Mouse (Mus musculus) layer of hippocampus, adult 8-10 months (tissue): Measurements from ENCODE around the gene Yjefn3. TPM values are rescaled to one million over a fixed set of nuclear protein-coding genes. Genes with fewer than 3 reads are reported as not detected.

Source experiments
- DNase-seq, 2 experiments: peaks; one replicate each; pipeline ENCODE4 v3.0.0; 2022; ENCODE audit warnings: low spot score in 2 of 2
- total RNA-seq, 4 experiments: library from RNA; stranded (reverse); gene quantifications; 2 replicates each; pipeline ENCODE4 v1.2.4; 2022

Gene Yjefn3
- total RNA-seq, 4 experiments from 2014 or later = 19.1 to 43.7 (median 32.3) TPM

DNA sequence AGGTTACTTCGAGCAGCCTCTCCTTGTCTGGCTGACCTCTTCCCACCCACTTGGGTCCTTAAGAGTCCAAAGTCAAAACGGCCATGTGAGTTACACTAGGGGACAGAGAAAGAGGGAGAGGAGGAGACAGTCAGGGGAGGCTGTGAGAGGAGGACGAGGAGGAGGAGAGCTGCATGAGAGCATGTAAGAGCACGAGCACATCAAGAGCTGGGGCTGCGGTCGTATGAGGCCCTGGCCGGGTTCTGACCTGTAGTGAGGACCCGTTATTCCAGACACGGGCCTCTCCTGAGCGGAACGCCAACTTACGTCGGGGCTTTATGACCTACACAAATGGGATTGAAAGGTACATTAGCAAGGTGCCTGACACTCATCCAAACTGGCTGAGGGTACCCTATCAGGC, 9.4 kb upstream of the Yjefn3 start:
- DNase-seq = no peak

DNA sequence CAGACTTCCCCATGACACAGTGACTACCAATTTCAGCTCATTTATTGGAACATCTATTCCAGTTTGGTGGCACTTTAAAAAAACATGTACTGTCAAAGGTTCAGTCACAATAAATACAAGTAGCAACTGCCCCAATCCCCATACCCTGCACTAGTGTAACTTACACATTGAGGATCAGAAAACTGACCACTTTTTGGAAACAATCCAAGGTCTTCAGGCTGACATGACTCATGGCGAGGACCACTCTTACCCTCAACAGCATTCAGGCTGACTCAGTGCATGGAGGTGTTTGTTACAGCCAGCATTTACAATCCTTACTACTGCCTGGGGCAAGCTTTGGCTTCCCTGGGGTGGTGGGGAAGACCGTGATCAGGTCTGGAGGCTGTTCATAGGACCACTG, 4.6 kb upstream of the Yjefn3 start:
- no peak for DNase-seq

DNA sequence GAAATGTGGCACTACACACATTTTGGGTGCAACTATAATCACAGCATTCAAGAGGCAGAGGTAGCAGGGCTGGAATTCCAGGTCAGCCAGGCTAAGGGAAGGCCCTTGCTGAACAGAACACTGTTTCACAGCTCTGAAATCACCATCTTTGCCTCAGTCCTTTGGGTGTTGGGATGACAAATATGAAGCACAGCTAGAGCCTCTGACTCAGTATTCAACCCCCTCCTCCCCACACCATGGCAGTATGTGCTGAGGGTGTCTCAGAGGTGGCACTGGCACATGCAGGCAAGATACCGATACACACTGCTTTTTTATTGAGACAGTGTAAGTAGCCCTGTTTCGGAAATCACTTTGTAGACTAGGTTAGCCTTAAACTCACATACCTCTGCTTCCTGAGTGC, 3.7 kb upstream of the Yjefn3 start:
- no peak for DNase-seq

DNA sequence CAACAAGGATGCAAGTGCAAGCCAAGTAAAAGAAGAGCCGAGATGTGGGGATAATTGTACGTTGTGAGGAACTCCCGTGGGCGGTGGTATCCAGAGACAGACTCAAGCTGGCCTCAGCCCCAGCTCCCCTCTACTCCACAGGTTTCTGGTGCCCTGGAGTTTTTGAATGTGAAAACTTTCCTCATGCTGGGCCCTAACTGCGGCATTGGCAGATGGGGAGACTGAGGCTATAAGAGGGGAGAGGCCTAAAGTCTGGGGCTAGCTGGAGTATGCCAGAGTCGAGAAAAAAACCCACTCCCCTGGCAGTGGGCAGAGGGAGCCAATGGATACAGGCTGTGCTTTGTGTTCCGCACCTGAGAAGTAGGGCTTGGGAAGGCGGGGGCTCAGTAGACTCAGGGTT, 1.6 kb upstream of the Yjefn3 start:
- DNase-seq = no peak

DNA sequence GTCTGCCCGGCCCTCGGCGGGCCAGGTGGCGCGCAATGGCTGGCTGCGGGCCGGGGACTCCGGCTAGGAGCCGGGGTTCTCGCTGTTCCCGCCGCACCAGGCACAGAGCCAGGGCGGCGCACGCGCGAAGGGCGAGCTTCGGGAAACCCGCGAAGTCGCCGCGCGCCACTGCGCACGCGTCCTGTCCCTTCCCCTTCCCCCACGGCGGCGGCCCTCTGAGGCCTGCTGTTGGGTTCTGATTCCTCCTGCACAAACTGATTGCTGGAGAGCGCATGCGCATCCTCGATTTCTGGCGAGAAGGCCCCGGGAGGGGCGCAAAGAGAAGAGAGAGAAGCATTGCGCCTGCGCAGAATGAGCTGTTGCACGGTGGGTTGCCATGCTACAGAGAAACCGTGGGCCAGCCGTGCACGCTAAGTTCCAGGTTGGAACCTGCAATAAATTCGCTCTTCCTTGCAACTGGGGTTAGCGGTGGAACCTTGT, 591 bp upstream of the Yjefn3 start:
- DNase-seq = peak; percentile 99 to 100

DNA sequence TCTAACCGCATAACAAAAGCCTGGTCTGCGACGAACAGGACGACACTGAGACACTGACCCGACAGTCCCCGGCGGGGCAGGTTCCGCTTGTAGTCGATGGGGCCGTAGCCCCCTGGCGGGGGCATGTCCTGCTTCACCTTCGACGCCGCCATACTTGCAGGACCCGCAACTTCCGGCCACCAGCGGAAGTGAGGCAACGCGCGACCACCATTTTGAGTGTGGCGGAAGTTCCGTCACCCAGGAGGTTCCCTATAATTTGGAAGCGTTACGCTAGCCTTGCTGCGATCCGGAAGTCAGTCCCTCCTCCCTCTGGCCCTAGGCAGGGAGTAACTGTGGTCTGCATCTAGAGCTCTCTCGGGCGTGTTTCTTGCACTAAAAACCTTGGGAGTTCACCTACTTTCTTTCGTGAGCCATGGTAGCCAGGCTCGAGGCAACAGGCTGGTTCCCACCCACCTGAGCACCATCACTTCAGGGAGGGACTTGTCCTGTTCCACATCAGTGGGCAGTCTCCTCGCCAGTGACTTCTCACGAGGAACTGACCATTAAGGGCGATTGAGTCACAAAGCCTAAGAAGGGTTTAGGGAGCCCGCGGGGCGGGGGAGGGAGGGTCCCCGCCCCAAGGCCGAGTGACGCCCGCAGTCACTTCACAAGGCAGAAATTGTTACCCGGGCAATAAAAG, 889 bp downstream of the Yjefn3 start:
- peak; percentile 94 to 98 for DNase-seq

DNA sequence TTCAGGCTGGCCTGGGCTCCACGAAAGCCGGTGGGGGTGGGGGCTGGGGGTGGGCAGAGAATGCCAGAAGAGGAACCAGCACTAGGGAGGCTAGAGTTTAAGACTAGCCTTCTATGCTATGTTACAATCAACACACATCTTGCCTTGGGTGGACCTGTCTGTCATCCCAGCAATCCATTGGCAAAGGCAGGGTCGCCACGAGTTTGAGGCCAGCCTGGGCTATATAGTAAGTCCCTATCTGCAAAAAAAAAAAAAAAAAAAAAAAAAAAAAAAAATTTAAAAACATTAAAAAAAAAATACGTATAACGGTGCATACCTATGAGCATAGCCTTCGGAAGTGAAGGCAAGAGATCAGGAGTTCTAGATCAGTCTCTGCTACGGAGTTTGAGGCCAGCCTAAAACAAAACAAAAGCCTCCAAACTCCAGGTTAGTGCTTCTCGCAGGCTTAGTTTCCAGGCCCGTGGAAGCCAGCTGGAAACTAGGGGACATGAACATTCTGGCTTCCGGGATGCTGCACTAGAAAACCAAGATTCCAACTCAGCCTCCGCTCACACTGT, 1.5 kb downstream of the Yjefn3 start:
- DNase-seq = no peak

DNA sequence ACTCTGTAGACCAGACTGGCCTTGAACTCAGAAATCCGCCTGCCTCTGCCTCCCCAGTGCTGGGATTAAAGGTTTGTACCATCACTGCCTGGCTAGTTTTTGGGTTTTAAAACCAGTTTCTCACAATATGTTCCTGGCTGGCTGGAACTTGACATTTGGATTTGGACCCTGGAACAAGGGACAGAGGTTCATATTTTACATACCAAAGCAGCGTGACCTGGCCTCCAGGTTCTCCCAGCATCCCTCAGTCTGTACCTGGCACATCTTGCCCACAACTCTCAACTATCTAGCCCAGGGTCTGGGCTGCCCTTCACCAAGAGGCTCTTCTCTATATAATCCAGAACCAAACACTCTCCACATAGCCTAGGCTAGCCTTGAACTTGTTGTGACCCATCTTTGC, 2.6 kb downstream of the Yjefn3 start:
- DNase-seq = no peak

DNA sequence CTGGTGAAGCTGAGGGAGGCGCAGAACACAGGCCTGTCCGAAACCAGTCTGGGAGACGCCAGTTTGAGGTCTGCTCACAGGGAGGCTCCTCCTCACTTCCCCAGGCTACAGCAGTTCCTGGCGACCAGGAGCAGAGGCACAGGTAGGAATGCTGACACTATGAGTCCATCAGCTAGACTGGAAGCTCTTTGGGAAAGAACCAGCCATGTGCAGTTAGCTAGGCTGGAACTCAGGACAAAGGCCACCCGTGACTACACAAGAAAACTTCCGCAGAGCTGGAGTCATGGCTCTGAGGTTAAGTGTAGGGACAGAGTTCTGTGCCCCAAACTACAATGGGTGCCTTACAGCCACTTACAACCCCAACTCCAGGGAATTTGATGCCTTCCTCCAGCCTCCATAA, 4.7 kb downstream of the Yjefn3 start:
- DNase-seq = no peak

DNA sequence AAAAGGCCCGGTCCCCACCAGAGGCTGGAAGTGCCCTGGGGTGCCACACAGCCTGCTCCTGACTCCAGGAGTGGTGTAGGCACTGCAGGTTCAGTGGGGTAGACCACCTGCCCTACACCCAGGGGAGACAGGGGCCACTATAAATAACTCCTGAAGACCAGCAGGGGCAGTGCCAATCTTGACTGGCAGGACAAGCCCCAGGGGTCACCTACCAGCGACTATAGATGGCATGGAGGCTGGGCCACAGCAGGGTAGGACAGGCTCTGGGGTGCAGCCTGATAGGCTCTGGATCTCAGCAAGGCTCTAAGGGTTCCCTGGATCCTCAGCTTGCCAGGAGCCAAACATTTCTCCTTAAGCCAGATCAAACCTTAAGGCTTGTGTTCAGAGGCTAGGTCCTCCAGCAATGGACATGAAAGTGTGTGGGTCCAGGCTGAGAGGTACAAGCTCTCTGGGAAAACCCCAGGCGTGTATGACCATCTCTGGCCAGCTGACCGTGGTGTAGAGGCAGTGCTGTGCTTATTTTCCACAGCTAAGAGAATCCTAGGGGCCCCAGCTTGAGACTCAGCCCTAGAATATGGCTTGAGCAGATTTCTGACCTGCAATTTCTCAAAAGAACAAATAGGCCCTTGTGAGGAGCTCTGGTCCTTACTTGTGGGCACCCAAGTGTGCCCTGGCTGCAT, 6.6 kb downstream of the Yjefn3 start:
- no peak for DNase-seq

DNA sequence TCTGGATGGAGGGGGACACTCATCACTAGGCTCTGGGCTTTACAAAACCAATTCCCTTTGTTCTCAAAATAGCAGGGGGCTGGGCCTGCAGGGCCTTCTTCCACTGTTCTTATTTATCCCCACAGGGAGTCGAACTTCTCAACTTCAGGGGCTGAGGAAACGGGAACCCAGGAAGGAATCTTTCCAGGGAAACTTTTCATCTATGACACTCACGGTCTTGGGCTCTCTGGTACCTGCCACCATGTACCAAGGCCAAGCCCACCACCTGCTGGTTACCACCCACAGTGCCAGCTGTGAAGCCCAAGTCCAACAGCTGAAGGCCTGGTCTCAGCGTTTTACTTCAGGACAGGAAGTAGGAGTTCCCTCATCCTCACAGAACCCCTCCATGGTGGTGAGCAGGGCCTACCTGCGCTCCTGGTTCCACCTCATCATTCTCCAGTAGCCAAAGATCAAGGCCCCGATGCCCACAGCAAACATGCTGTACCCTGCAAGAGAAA, 7.6 kb downstream of the Yjefn3 start:
- no peak for DNase-seq

DNA sequence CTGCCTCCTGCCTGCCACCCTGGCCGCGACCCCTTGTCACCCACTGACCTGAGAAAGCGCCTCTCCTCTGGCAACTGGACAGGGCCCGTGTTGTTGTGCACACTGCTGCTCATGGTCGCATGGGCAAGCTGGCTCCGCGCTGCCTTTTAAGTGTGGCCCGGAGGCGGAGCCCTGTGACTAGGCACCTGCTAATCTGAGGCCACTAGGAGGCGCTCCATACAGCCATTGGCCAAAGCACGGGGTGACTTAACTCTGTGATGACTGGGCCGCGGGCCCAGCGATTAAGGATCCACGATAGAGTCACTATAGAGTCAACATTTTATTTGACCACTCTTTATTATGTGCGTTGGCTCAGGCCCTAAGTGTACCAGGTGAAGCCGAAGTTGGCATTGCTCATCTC, 8.6 kb downstream of the Yjefn3 start:
- DNase-seq = peak in 1 of 2 experiments; percentile 62

DNA sequence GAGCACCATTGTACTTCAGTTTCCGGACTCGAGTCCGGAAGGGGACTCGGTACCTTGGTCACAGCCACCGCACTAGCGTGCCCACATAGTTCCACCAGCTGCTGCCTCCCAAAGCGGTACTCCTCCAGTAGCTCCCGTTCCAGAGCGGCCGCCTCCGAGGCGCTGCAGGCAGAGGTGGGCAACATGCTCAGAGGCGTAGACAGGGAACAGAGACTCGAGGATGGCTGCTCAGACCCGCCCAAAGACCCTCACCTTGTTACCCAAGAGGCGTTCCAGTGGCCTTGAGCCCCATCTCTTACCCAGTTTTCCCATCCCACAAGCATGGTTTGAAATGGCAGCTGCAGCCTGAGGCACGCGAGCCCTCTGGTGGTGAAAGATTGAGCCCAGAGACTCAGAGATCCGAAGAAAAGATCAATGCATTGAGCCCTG, 11.7 kb downstream of the Yjefn3 start:
- peak; percentile 45 to 70 for DNase-seq

DNA sequence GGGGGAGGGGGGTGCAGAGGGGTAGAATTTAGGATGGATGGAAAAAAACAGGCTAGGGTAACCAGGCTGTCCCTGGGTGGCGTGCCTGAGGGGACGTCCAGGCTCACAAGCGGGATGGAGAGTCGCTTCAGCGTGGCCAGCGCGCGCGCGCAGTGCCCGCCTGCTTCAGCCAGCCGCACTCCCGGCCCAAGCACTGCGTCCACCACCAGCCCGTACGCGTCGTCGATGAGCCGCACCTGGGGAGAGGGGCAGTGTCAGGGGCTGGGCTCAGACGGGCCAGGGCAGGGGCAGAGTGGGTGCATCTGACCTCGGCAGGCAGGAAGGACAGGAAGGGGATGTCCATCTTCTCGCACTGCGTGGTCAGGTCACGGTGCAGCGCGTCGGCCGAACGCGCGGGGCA, 13.6 kb downstream of the Yjefn3 start:
- DNase-seq = no peak

DNA sequence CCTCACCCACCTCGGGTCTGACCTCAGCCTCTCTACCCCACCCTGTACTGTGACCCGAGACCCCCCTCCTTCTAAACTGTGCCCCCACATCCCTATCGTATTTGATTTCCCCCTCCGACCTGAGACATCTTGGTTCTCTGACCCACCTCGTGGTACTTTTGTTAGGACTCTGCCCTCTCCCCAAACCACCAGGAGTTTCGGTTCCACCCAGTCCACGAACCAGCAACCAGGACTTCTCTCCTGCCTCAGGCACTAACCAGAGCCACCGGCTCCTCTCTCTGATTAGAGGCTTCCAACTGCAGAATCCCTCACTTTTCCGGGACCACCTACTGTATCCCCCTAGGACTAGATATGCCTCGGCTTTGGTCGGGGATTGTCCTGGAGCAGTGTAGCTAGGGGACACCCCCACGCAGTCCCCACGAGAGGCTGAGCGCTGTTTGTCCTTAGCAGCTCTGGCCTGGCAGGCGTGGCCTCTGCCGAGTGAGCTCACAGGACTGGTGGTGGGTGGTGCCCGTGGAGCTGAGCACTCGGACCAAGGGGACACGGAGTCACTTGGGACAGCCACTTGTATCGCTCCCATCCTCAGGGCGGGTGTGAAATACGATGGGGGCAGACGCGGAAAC, 14.2 kb downstream of the Yjefn3 start:
- DNase-seq = no peak

DNA sequence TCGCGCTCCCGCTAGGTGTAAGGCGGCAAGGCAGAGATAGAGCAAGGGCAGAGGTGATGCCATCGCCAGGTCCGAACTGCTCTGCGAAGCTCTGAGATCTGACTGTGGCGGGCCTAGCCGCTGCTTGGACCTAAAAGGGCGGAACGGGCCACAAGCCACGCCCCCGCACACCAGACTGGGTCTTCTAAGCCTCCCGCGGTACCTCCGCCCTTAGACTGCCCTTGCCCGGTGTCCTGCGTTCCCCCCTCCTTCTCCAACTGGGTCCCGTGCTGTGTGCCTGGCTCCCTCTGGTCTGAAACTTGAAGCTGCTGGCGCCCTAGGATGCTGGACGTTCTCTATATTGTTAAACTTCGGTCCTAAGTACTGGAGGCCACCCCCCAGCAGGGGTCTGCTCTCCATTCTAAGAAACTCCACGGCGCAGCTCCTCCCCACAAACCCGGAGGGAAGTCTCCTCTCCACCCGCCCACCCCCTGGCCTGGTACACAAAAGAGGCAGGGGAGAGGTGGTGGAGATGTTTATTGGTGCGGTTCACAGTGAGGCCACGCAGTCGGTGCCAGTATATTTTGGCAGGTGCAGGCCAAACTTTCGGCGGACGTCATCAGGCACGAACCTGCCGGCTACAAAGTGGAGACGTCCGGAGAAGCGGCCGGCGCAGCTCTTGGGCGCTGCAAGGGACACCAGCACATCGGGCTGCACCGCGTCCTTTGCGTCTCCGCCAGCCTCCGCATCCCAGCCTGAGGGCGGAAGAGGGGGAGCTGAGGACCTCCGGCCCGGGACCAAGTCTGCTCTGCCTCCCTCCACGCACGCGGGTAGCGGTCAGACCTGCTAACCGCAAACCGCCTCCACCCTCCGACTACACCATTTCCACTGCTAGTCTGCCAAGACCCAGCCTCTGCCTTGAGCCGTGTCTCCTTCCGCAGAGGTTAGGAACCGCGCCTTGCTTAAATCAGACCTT, 14.9 kb downstream of the Yjefn3 start, which contains the start of gene Cilp2:
TSS of gene Cilp2 (minus strand) at position 399 of the 955 bp plus-strand sequence.
- no peak for DNase-seq

DNA sequence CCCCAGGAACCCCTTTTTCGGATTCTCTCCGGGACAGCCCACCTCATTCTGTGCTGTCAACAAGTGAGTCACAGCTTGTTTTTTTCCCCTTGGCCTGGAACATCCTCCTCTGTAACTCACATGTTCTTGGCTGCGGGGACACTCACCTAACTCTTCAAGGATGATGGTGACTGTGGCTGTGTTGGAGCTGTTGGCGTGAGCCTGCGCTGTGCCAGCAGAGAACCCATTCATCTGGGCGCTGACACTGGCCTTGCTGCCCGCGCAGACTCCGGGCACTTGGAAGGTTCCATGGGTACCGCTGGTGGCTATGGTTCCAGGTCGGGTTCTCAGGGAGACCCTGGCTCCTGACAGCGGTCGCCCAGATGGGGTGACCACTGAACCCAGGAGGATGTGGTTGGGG, 18.4 kb downstream of the Yjefn3 start:
- no peak for DNase-seq

DNA sequence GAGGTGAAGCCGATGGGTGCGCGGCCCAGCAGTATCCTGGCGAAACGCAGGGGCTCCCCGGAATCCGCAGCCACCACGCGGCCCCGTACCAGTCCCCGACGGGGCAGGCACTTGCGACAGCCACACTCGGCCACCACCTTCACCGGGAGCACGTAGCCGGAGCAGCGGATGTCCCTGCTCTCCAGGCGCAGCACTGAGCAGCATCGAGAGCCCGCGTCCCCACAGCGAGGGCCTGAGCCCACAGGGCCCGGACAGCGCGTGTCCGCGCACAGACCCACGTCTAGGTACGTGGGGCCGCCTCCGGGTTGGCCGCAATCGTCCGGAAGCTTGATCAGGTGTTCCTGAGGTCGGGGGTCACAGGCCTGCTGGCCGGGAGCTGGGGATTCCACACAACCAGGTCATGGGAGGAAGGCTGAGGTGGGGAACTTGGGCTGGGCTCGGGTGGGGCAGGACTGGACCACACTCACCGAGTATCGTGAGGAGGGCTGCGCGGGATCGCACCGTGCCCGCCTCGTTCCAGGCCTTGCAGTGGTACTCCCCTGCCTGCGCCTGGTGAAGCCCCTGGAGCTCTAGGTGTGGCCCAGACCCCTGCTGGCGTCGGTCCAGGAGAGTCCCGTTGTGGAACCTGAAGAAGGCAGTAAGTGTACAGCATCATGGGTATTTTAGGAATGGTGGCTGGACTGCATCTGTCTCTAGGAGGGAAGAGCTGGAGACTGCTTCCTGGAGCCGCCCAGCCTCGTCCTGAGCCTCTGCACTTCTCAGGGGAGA, 19.5 kb downstream of the Yjefn3 start:
- no peak for DNase-seq

DNA sequence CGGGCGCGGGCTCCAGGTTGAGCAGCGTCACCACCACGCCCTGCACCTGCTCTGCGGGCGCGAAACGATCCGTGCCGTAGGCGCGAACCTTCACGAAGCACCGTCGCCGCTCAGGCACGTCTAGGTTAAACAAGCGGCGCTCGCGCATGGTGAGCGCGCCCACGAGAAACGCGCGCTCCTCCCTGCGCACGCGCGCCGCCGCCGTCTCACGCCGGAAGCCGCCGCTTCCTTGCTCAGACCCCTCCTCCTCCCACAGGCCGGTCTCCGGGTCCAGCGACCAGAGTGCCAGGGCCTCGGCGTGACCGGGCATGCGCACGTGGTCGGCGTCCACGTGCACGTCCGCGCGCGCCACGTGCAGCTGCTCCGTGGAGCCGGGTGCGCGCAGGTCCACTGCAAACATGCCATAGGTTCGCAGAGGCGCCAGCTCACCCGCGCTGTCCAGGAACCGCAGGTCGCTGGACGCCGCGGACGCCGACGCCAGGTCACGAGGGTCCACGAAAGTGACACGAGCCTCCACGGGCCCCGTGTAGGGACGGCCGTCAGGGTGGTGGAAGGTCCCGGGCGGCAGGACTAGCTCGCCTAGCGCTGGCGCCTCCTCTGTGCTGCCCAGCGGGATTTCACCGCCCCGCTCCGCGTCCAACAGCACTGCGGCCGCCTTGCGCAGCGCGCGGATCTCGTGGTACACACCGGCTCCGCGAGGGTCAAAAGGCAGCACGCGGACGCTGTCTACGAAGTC, 20.3 kb downstream of the Yjefn3 start:
- DNase-seq = no peak
